Mouse (Mus musculus) intestine, postnatal 0 days (tissue): ENCODE results near the gene Smg8. TPM values are rescaled to one million over a fixed set of nuclear protein-coding genes. Genes with fewer than 3 reads are reported as not detected.
A peak's percentile ranks its signal among the peaks of the same experiment; 100 is the strongest.

Experiments used
- ATAC-seq: fragments of 200-750 bp; cut with Nextera tagmentation; 2 replicates; pipeline ENCODE4 v1.8.0; 2017; ENCODE audit warnings: mild to moderate bottlenecking, moderate TSS enrichment, moderate library complexity
- H3K27ac ChIP-seq: fragments of 300-500 bp; sonication (generic); 2 replicates; pipeline ENCODE4 v1.5.1; 2014; ENCODE audit warnings: mild to moderate bottlenecking, low read depth, low read length, moderate library complexity
- H3K27me3 ChIP-seq: fragments of 300-500 bp; sonication (generic); replicated peaks from 2 replicates; pipeline ENCODE4 v1.6.1; 2014; ENCODE audit warnings: low read length, mixed read lengths; ENCODE audit not compliant: control insufficient read depth, insufficient read depth
- H3K36me3 ChIP-seq: fragments of 300-500 bp; sonication (generic); 2 replicates; pipeline ENCODE4 v1.6.1; 2014; ENCODE audit warnings: mild to moderate bottlenecking, moderate library complexity; ENCODE audit not compliant: control insufficient read depth, insufficient read depth
- H3K4me1 ChIP-seq: fragments of 300-500 bp; sonication (generic); replicated peaks from 2 replicates; pipeline ENCODE4 v1.6.1; 2014; ENCODE audit warnings: antibody characterized with exemption, low read length, mixed read lengths; ENCODE audit not compliant: control insufficient read depth, insufficient read depth
- H3K4me2 ChIP-seq: fragments of 300-500 bp; sonication (generic); replicated peaks from 2 replicates; pipeline ENCODE4 v1.6.1; 2014; ENCODE audit warnings: low read depth, mild to moderate bottlenecking, moderate library complexity
- H3K4me3 ChIP-seq: fragments of 300-500 bp; sonication (generic); 2 replicates; pipeline ENCODE4 v1.5.1; 2014; ENCODE audit warnings: low read depth, low read length
- H3K9ac ChIP-seq: fragments of 300-500 bp; sonication (generic); 2 replicates; pipeline ENCODE4 v1.6.1; 2014; ENCODE audit warnings: mild to moderate bottlenecking, low read depth, low read length
- H3K9me3 ChIP-seq: fragments of 300-500 bp; sonication (generic); 2 replicates; pipeline ENCODE4 v1.6.1; 2016; ENCODE audit warnings: mixed run types; ENCODE audit not compliant: control insufficient read depth
- CTCF ChIP-seq: sonication (generic); IDR thresholded peaks from 2 replicates; pipeline ENCODE4 v1.5.1; 2016; ENCODE audit warnings: low read depth, mild to moderate bottlenecking, control low read depth, antibody characterized with exemption, moderate library complexity
- WGBS: fragments of 180-500 bp; shearing (Covaris S2); extraction: QIAGEN DNeasy Blood & Tissue Kit; methylation state at CpG from one replicate; pipeline ENCODE4 v1.1.7; 2014; 5-methylcytosine and 5-hydroxymethylcytosine counted together
- microRNA counts: library from miRNA; unstranded; fragments of <30 nt; microRNA quantifications from one replicate; lab custom pipeline; 2016
- microRNA-seq: library from miRNA; unstranded; fragments of <30 nt; microRNA quantifications from one replicate; pipeline ENCODE4, GENCODE M21; 2016
- polyA plus RNA-seq: library from polyadenylated mRNA; unstranded; fragments of >200 nt; fragmentation: Nextera tagmentation; extraction: Ambion mirVana; gene quantifications from 2 replicates; pipeline ENCODE4 v1.2.1, GENCODE M21; 2015

Gene Smg8
- polyA plus RNA-seq, 1 experiment from 2014 or later, result 7.2 TPM

GRCm38 (mm10) chr11:87046968-87047367 is 39.6 kb downstream of the Smg8 start:
- H3K27ac ChIP-seq, result no peak overlapping the region
- no peaks in the 10 kb centered on the region for H3K4me1 ChIP-seq
- 76% methylated on average over 5 of the region's 5 CpGs for WGBS
- no peak for ATAC-seq
- H3K36me3 ChIP-seq, result no peaks in the 10 kb centered on the region
- H3K4me3 ChIP-seq, result no peak overlapping the region
- no peak overlapping the region for H3K4me2 ChIP-seq
- TF ChIP-seq CTCF, result no peak
- H3K9ac ChIP-seq, result no peak overlapping the region
- H3K9me3 ChIP-seq, result no peaks in the 10 kb centered on the region
- no peaks in the 10 kb centered on the region for H3K27me3 ChIP-seq

GRCm38 (mm10) chr11:87043052-87043451 is 43.5 kb downstream of the Smg8 start:
- no peak overlapping the region for H3K4me2 ChIP-seq
- TF ChIP-seq CTCF, result no peak
- no peak overlapping the region for H3K4me3 ChIP-seq
- H3K9ac ChIP-seq, result no peak overlapping the region
- H3K27me3 ChIP-seq, result no peaks in the 10 kb centered on the region
- WGBS, result 74% methylated on average over 3 of the region's 3 CpGs
- ATAC-seq, result no peak
- no peak overlapping the region for H3K27ac ChIP-seq
- 0 out of 2 replicates have a peak, but pooled peaks cover 7% of the 10 kb centered on the region for H3K4me1 ChIP-seq
- no peaks in the 10 kb centered on the region for H3K36me3 ChIP-seq
- H3K9me3 ChIP-seq, result no peaks in the 10 kb centered on the region

- peak; percentile 89 for ATAC-seq
- Histone ChIP-seq H3K4me1 (0 out of 2 replicates have a peak, but pooled peaks cover 7% of the 10 kb centered on the region), H3K27me3 (no peaks in the 10 kb centered on the region), H3K27ac (peak overlapping the region; percentile 22; the same call in 1 of the 2 replicates), H3K4me2 (no peak overlapping the region), H3K9me3 (no peaks in the 10 kb centered on the region), H3K9ac (no peak overlapping the region), H3K4me3 (no peak overlapping the region), H3K36me3 (0 out of 2 replicates have a peak, but pooled peaks cover 5% of the 10 kb centered on the region)
- no peak for TF ChIP-seq CTCF
- WGBS, result 61% methylated on average over 9 of the region's 9 CpGs
These were observed 47.1 kb downstream of the Smg8 start for GRCm38 (mm10) chr11:87039307-87039963.

- H3K4me3 ChIP-seq, result no peak overlapping the region
- WGBS, result 73% methylated on average over 4 of the region's 4 CpGs
- no peak overlapping the region for H3K27ac ChIP-seq
- TF ChIP-seq CTCF, result peak; percentile 66
- H3K36me3 ChIP-seq, result 0 out of 2 replicates have a peak, but pooled peaks cover 5% of the 10 kb centered on the region
- ATAC-seq, result no peak
- no peaks in the 10 kb centered on the region for H3K9me3 ChIP-seq
- H3K4me2 ChIP-seq, result no peak overlapping the region
- H3K9ac ChIP-seq, result no peak overlapping the region
- no peaks in the 10 kb centered on the region for H3K27me3 ChIP-seq
- H3K4me1 ChIP-seq, result 0 out of 2 replicates have a peak, but pooled peaks cover 7% of the 10 kb centered on the region
These were observed 50.4 kb downstream of the Smg8 start for GRCm38 (mm10) chr11:87036180-87036579.

- H3K4me1 ChIP-seq, result no peaks in the 10 kb centered on the region; the same call in 1 of the 2 replicates
- no peaks in the 10 kb centered on the region for H3K27me3 ChIP-seq
- H3K9me3 ChIP-seq, result no peaks in the 10 kb centered on the region
- H3K36me3 ChIP-seq, result no peaks in the 10 kb centered on the region
- 91% methylated on average over 3 of the region's 3 CpGs for WGBS
- no peak for ATAC-seq
- H3K27ac ChIP-seq, result no peak overlapping the region
- H3K4me3 ChIP-seq, result no peak overlapping the region
- no peak overlapping the region for H3K4me2 ChIP-seq
- H3K9ac ChIP-seq, result no peak overlapping the region
- TF ChIP-seq CTCF, result no peak
These were observed 58.4 kb downstream of the Smg8 start for GRCm38 (mm10) chr11:87028212-87028611.

MicroRNAs encoded within 50 kb of the gene (microRNA counts, 519-probe panel; counts per million panel counts)
- 4,927 counts per million, percentile 84 among the panel's probes with 10 or more counts for microRNA mmu-miR-301a (lab: Ali Mortazavi, UCI)

Small RNA genes lying within 50 kb of the gene (microRNA-seq; reads per million reads assigned to microRNA genes)
- gene Mir301, result 714 reads per million, percentile 73 among the genes with 10 or more reads in this experiment

Other genes starting within 250 kb of the Smg8 start
- gene Ypel2, start 93.1 kb downstream of the Smg8 start, polyA plus RNA-seq, result 4.6 and 5.9 TPM in 2 replicates
- gene Gdpd1, start 12.7 kb downstream of the Smg8 start, polyA plus RNA-seq, result 16.0 and 16.7 TPM in 2 replicates
- 1.3 and 1.7 TPM in 2 replicates for gene Prr11, start 21.9 kb upstream of the Smg8 start, polyA plus RNA-seq
- 11.3 and 12.4 TPM in 2 replicates for gene Ska2, start 22.5 kb upstream of the Smg8 start, polyA plus RNA-seq
- 7.7 and 8.2 TPM in 2 replicates for gene Trim37, start 40.3 kb upstream of the Smg8 start, polyA plus RNA-seq